Mouse (Mus musculus) midbrain, embryonic 10.5 days (tissue): ENCODE measurements at regions not wholly inside any gene's neighbourhood (a gene's known extent, or its start where the extent isn't known, plus 50 kb on each side); places are given as distances from the start of the nearest gene placed in this dataset.

Experiments
- DNase-seq: peaks from one replicate; pipeline ENCODE4 v3.0.0-alpha.2; 2017; ENCODE audit warnings: low spot score
- H3K27ac ChIP-seq: fragments of 300-500 bp; sonication (generic); replicated peaks from 2 replicates; pipeline ENCODE4 v1.5.1; 2016; ENCODE audit warnings: mild to moderate bottlenecking
- H3K27me3 ChIP-seq: fragments of 300-500 bp; sonication (generic); 2 replicates; pipeline ENCODE4 v1.6.1; 2016; ENCODE audit warnings: low read depth, mild to moderate bottlenecking; ENCODE audit not compliant: poor library complexity, severe bottlenecking
- H3K36me3 ChIP-seq: fragments of 300-500 bp; sonication (generic); 2 replicates; pipeline ENCODE4 v1.6.1; 2016; ENCODE audit warnings: mild to moderate bottlenecking, moderate library complexity
- H3K4me1 ChIP-seq: fragments of 300-500 bp; sonication (generic); 2 replicates; pipeline ENCODE4 v1.6.1; 2016
- H3K4me3 ChIP-seq: fragments of 300-500 bp; sonication (generic); 2 replicates; pipeline ENCODE4 v1.5.1; 2016; ENCODE audit warnings: mild to moderate bottlenecking, moderate library complexity
- H3K9me3 ChIP-seq: fragments of 300-500 bp; sonication (generic); replicated peaks from 2 replicates; pipeline ENCODE4 v1.6.1; 2016; ENCODE audit warnings: mild to moderate bottlenecking
- WGBS: fragments of 180-500 bp; shearing (Covaris S2); methylation state at CpG from one replicate; pipeline ENCODE4 v1.1.7; 2016; 5-methylcytosine and 5-hydroxymethylcytosine counted together

GRCm38 (mm10) chr12:9254301-9254860 lies 224.6 kb downstream of the Ttc32 start:
- no peak for DNase-seq
- Histone ChIP-seq H3K27ac (no peak overlapping the region), H3K36me3 (no peaks in the 10 kb centered on the region), H3K4me3 (no peak overlapping the region), H3K9me3 (no peaks in the 10 kb centered on the region), H3K27me3 (no peaks in the 10 kb centered on the region), H3K4me1 (no peaks in the 10 kb centered on the region)
- 81% methylated on average over 6 of the region's 6 CpGs for WGBS

- H3K4me3 ChIP-seq: no peak overlapping the region
- 81% methylated on average over 10 of the region's 10 CpGs for WGBS
- H3K9me3 ChIP-seq: no peaks in the 10 kb centered on the region
- no peaks in the 10 kb centered on the region for H3K27me3 ChIP-seq
- DNase-seq: no peak
- H3K4me1 ChIP-seq: no peaks in the 10 kb centered on the region
- H3K36me3 ChIP-seq: no peaks in the 10 kb centered on the region
- no peak overlapping the region for H3K27ac ChIP-seq
Observed at GRCm38 (mm10) chr12:9255661-9256486, 226.1 kb downstream of the Ttc32 start.

DNA sequence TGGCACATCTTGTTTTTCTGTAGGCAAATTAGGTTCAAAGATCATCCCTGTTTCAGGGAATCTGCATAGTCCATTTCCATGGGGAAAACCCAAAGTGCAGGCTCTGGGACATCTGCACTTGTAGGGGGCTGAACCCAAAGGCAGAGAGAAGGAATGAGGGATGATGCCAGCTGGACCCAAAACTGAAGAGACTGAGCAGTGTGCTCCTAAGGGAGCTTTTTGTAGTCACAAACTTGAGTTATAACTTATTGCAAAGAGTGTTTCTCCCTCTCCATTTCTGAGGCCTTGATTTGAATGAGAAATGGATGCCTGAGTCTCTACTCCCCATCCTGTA lies 226.7 kb downstream of the Ttc32 start:
- Histone ChIP-seq H3K4me3 (no peak overlapping the region), H3K36me3 (no peaks in the 10 kb centered on the region), H3K27me3 (no peaks in the 10 kb centered on the region), H3K4me1 (no peaks in the 10 kb centered on the region), H3K9me3 (no peaks in the 10 kb centered on the region), H3K27ac (no peak overlapping the region)
- DNase-seq: no peak

GRCm38 (mm10) chr12:9258221-9258620 lies 228.4 kb downstream of the Ttc32 start:
- H3K27ac ChIP-seq: no peak overlapping the region
- H3K27me3 ChIP-seq: no peaks in the 10 kb centered on the region
- H3K9me3 ChIP-seq: no peaks in the 10 kb centered on the region
- no peaks in the 10 kb centered on the region for H3K4me1 ChIP-seq
- no peak for DNase-seq
- H3K4me3 ChIP-seq: no peak overlapping the region
- WGBS: 91% methylated on average over 1 of the region's 1 CpGs
- H3K36me3 ChIP-seq: no peaks in the 10 kb centered on the region

- WGBS: 69% methylated on average over 6 of the region's 6 CpGs
- no peaks in the 10 kb centered on the region for H3K36me3 ChIP-seq
- no peaks in the 10 kb centered on the region for H3K4me1 ChIP-seq
- no peak for DNase-seq
- H3K4me3 ChIP-seq: no peak overlapping the region
- no peaks in the 10 kb centered on the region for H3K9me3 ChIP-seq
- no peak overlapping the region for H3K27ac ChIP-seq
- no peaks in the 10 kb centered on the region for H3K27me3 ChIP-seq
Observed at GRCm38 (mm10) chr12:9261662-9262061, 231.9 kb downstream of the Ttc32 start.

DNA sequence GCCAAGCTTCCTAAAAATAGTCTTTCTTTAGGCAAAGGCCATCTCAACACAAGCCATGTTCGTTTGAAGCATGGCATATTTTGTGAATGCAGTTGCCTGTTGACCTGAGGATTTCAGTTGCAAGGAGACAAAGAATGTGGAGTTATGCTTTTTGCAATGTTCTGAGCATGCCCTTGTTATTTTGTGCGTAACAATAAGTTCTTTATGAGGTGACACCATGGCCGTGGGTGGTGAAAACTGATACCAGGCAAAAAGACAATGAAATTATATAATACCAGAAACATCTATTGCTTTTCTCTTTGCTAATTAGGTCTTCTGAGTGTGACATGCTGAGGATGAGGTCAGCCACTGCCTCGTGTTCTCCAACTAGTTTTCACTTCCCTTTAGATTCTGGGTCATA lies 236.4 kb downstream of the Ttc32 start:
- Histone ChIP-seq H3K36me3 (no peaks in the 10 kb centered on the region), H3K4me3 (no peak overlapping the region), H3K4me1 (no peaks in the 10 kb centered on the region), H3K27me3 (no peaks in the 10 kb centered on the region), H3K27ac (no peak overlapping the region), H3K9me3 (no peaks in the 10 kb centered on the region)
- 78% methylated on average over 4 of the region's 4 CpGs for WGBS
- no peak for DNase-seq

DNA sequence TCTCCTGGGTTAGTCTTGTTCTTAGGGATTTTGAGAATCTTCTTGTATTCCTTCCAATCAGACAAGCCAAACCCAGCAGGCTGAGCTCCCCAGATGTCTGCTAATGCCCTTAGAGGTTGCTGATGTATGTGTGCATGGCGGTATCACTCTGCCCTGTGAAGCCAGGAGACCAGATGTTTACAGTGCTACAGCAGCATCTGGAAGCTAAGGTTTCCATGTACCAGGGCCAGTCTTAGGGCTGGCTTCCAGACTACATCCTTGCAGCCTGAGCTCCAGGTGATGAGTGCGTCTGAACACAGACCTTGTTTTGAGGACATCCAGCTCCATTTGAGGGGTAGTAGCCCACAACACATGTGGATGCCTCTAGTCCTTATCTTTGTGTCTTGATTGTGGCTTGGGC lies 241.7 kb downstream of the Ttc32 start:
- no peak for DNase-seq
- H3K27me3 ChIP-seq: no peaks in the 10 kb centered on the region
- no peak overlapping the region for H3K4me3 ChIP-seq
- H3K27ac ChIP-seq: no peak overlapping the region
- WGBS: 93% methylated on average over 2 of the region's 2 CpGs
- H3K36me3 ChIP-seq: no peaks in the 10 kb centered on the region
- no peaks in the 10 kb centered on the region for H3K4me1 ChIP-seq
- H3K9me3 ChIP-seq: no peaks in the 10 kb centered on the region

- no peaks in the 10 kb centered on the region for H3K27me3 ChIP-seq
- H3K36me3 ChIP-seq: no peaks in the 10 kb centered on the region
- no peaks in the 10 kb centered on the region for H3K9me3 ChIP-seq
- no peak for DNase-seq
- 0 out of 2 replicates have a peak, but pooled peaks cover 5% of the 10 kb centered on the region for H3K4me1 ChIP-seq
- no peak overlapping the region for H3K27ac ChIP-seq
- no peak overlapping the region for H3K4me3 ChIP-seq
- WGBS: 80% methylated on average over 1 of the region's 1 CpGs
Observed at GRCm38 (mm10) chr12:9274181-9274580, 244.4 kb downstream of the Ttc32 start.

DNA sequence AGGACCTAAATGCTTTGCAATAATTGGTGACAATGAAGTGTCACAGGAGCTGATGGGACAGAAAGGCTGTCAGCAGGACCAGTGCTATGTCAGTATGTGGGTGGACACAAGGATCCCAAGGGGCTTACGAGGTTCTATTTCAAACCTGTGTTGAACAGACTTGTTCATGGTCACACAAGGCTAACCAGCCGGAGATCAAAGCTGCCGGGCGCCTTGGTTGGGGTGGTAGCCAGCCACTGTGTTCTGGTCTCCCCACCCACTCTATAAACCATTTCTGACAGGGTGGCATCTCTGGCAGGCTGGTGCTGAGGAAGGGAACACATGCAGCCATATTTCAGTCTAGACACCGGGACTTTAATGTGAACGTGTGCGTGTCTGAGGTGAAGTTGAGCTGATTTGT lies 245.9 kb downstream of the Ttc32 start:
- Histone ChIP-seq H3K9me3 (no peaks in the 10 kb centered on the region), H3K27ac (no peak overlapping the region), H3K36me3 (no peaks in the 10 kb centered on the region), H3K4me1 (0 out of 2 replicates have a peak, but pooled peaks cover 5% of the 10 kb centered on the region), H3K4me3 (no peak overlapping the region), H3K27me3 (no peaks in the 10 kb centered on the region)
- WGBS: 95% methylated on average over 7 of the region's 7 CpGs
- DNase-seq: no peak

DNA sequence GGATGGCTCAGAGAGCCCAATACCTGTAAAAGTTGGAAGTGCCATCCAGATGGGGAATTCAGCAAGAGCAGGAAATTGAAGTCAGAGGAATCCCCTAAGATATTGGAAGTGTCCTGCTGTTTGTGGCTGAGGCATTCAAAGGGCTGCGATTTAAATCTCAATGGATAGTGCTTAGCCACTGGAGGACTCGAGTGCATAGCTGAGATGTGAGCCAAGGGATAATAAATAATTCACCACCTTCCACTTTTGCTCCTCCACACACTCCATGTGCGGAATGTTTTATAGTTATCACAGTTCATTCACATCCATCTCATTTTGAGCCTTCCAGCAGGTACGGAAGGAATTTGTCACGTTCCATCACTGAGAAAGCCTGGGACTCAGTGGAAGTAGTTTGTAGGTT lies 248.9 kb downstream of the Ttc32 start:
- no peak overlapping the region for H3K27ac ChIP-seq
- H3K4me3 ChIP-seq: no peak overlapping the region
- H3K9me3 ChIP-seq: no peaks in the 10 kb centered on the region
- DNase-seq: no peak
- 24% methylated on average over 5 of the region's 5 CpGs for WGBS
- H3K4me1 ChIP-seq: 0 out of 2 replicates have a peak, but pooled peaks cover 5% of the 10 kb centered on the region
- no peaks in the 10 kb centered on the region for H3K27me3 ChIP-seq
- no peaks in the 10 kb centered on the region for H3K36me3 ChIP-seq

GRCm38 (mm10) chr12:9279893-9280605 lies 250.3 kb downstream of the Ttc32 start:
- WGBS: 51% methylated on average over 5 of the region's 5 CpGs
- Histone ChIP-seq H3K9me3 (no peaks in the 10 kb centered on the region), H3K4me3 (no peak overlapping the region), H3K27me3 (no peaks in the 10 kb centered on the region), H3K27ac (no peak overlapping the region), H3K36me3 (no peaks in the 10 kb centered on the region), H3K4me1 (0 out of 2 replicates have a peak, but pooled peaks cover 5% of the 10 kb centered on the region)
- DNase-seq: no peak

- H3K4me3 ChIP-seq: no peak overlapping the region
- H3K27me3 ChIP-seq: no peaks in the 10 kb centered on the region
- no peak overlapping the region for H3K27ac ChIP-seq
- DNase-seq: no peak
- H3K9me3 ChIP-seq: no peaks in the 10 kb centered on the region
- H3K4me1 ChIP-seq: no peaks in the 10 kb centered on the region
- WGBS: 87% methylated on average over 2 of the region's 2 CpGs
- H3K36me3 ChIP-seq: no peaks in the 10 kb centered on the region
Observed at GRCm38 (mm10) chr12:9287271-9287670, 257.5 kb downstream of the Ttc32 start.

DNA sequence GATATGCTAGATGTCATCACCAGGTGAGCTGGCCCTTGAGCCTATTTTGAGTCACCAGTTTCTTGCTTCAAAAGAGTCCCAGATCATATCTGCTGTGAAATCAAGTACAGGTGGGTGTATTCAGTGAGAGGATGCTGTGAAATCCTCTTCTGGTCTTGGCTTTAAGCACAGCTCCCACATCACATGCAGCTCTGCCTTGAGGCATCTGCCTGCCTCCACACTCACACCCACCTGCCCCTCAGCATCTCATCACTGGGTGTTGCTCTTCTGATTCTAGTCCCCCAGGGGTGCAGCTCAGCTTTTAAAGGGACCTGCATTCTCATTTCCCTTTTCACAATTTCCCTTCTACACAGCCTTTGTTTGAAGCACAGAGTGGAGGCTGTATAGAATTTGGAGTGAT lies 262.9 kb downstream of the Ttc32 start:
- no peak for DNase-seq
- Histone ChIP-seq H3K36me3 (no peaks in the 10 kb centered on the region), H3K9me3 (no peaks in the 10 kb centered on the region), H3K4me1 (no peaks in the 10 kb centered on the region), H3K27ac (no peak overlapping the region), H3K27me3 (no peaks in the 10 kb centered on the region), H3K4me3 (no peak overlapping the region)
